Mouse (Mus musculus): ENCODE results near the gene Ccdc185. TPM values are rescaled to one million over a fixed set of nuclear protein-coding genes. Genes with fewer than 3 reads are reported as not detected.

Gene Ccdc185
- total RNA-seq, 2 experiments from 2014 or later = not detected

- intact Hi-C loops (cut with DNase I) = no loop called here
- no peak for DNase-seq
These were observed 1.1 kb downstream of the Ccdc185 start for GRCm38 (mm10) chr1:182747834-182748233.

- DNase-seq = no peak
- intact Hi-C loops (cut with DNase I) = no loop called here
These were observed 1.9 kb downstream of the Ccdc185 start for GRCm38 (mm10) chr1:182747081-182747480.

- intact Hi-C loops (cut with DNase I) = no loop called here
These were observed 13.1 kb downstream of the Ccdc185 start for GRCm38 (mm10) chr1:182735891-182736290.

GRCm38 (mm10) chr1:182732695-182733094 lies 16.3 kb downstream of the Ccdc185 start:
- no peak for DNase-seq
- intact Hi-C loops (cut with DNase I) = no loop called here

More at GRCm38 (mm10) chr1:182735891-182736290, 13.1 kb downstream of the Ccdc185 start:
- no peak for DNase-seq

GRCm38 (mm10) chr1:182729002-182729401 lies 20.0 kb downstream of the Ccdc185 start:
- intact Hi-C loops (cut with DNase I) = no loop called here
- no peak for DNase-seq

- intact Hi-C loops (cut with DNase I) = no loop called here
- DNase-seq = no peak
These were observed 21.4 kb downstream of the Ccdc185 start for GRCm38 (mm10) chr1:182727541-182727940.

GRCm38 (mm10) chr1:182714236-182714935 lies 34.6 kb downstream of the Ccdc185 start:
- no peak for DNase-seq
- intact Hi-C loops (cut with DNase I) = no loop called here

- intact Hi-C loops (cut with DNase I) = no loop called here
- DNase-seq = no peak
These were observed 37.5 kb downstream of the Ccdc185 start for GRCm38 (mm10) chr1:182711360-182711933.

- DNase-seq = no peak
- intact Hi-C loops (cut with DNase I) = no loop called here
These were observed 41.5 kb downstream of the Ccdc185 start for GRCm38 (mm10) chr1:182707459-182707858.

GRCm38 (mm10) chr1:182704882-182705281 lies 44.1 kb downstream of the Ccdc185 start:
- intact Hi-C loops (cut with DNase I) = no loop called here
- no peak for DNase-seq

- DNase-seq = no peak
- intact Hi-C loops (cut with DNase I) = no loop called here
These were observed 49.3 kb downstream of the Ccdc185 start for GRCm38 (mm10) chr1:182699392-182700347.

Other genes starting within 250 kb of the Ccdc185 start
- 10 to 100 TPM; 58.7 to 79.0 TPM for gene Capn2, start 231.6 kb downstream of the Ccdc185 start, total RNA-seq (2021)
- not detected for gene Capn8, start 184.2 kb downstream of the Ccdc185 start, total RNA-seq (2021)
- under 1 TPM; 0.39 to 0.41 TPM for gene Susd4, start 14.7 kb upstream of the Ccdc185 start, total RNA-seq (2021)
- 1 to 10 TPM; 1.4 TPM for gene Tlr5, start 205.6 kb upstream of the Ccdc185 start, total RNA-seq (2021)